Comparison of ENCODE assay signal across 10 mouse cellular contexts in genomic region chr3:63294791-63295190, GRCm38 (mm10). TPM values are rescaled to one million over a fixed set of nuclear protein-coding genes. Genes with fewer than 3 reads are reported as not detected.
DNase-seq lines count a peak whose midpoint lies in the region; ATAC-seq and TF ChIP-seq lines count a peak whose summit lies in the region.
"Had no signal": no experiment of that assay in that cellular context is flagged by ENCODE, and none has a peak within 500 bp of the region (broad histone marks: within the 10 kb centered on the region; RNA-seq: fewer than 3 reads in every experiment).

No protein-coding gene starts in this region.

- DNase-seq in kidney, postnatal 36 days = no peak
- peak; percentile 13 for DNase-seq in embryonic facial prominence, embryonic 11.5 days (ENCODE audit: low spot score)
- DNase-seq in hindbrain, embryonic 14.5 days (ENCODE audit: low spot score) = no peak
- no peak for DNase-seq in thymus, postnatal 14 days
- DNase-seq in frontal cortex, postnatal 25 days (ENCODE audit: low spot score in 2 of 2) = no peak
- no peak for DNase-seq in kidney, adult 2 months
- DNase-seq: layer of hippocampus, adult 9-11 months had no signal

- no peaks in the 10 kb centered on the region for H3K9me3 ChIP-seq in kidney, embryonic 14.5 days (ENCODE audit: control insufficient read depth, low read length)
- H3K9me3 ChIP-seq in embryonic facial prominence, embryonic 11.5 days (replicated peaks; ENCODE audit: control insufficient read depth, low read length) = no peaks in the 10 kb centered on the region
- no peaks in the 10 kb centered on the region for H3K9me3 ChIP-seq in hindbrain, embryonic 14.5 days (ENCODE audit: control insufficient read depth, low read length)
- no peaks in the 10 kb centered on the region for H3K9me3 ChIP-seq in midbrain, embryonic 15.5 days

- H3K9ac ChIP-seq in kidney, embryonic 14.5 days (ENCODE audit: low read depth, low read length) = peak overlapping the region; percentile 80; the same call in 1 of the 2 replicates
- peak overlapping the region; percentile 84; the same call in 1 of the 2 replicates for H3K9ac ChIP-seq in embryonic facial prominence, embryonic 11.5 days (replicated peaks; ENCODE audit: low read length)
- peak overlapping the region; percentile 70 for H3K9ac ChIP-seq in hindbrain, embryonic 14.5 days
- no peak overlapping the region for H3K9ac ChIP-seq in midbrain, embryonic 15.5 days

- no peak for TF ChIP-seq POLR2A in kidney, adult 2 months (IDR thresholded peaks at IDR 0.05; ENCODE audit: low read depth, low read length)

- peak overlapping the region; percentile 84; the same call in 1 of the 2 replicates for H3K27ac ChIP-seq in kidney, embryonic 14.5 days (ENCODE audit: low read depth, low read length)
- no peak overlapping the region for H3K27ac ChIP-seq in embryonic facial prominence, embryonic 11.5 days (replicated peaks; ENCODE audit: low read depth, low read length)
- H3K27ac ChIP-seq in hindbrain, embryonic 14.5 days = no peak overlapping the region
- no peak overlapping the region for H3K27ac ChIP-seq in midbrain, embryonic 15.5 days
- H3K27ac ChIP-seq in kidney, adult 2 months (ENCODE audit: insufficient read depth, low read depth, low read length) = no peak overlapping the region

- H3K4me3 ChIP-seq in kidney, embryonic 14.5 days (ENCODE audit: low read length) = peak overlapping the region; percentile 72
- H3K4me3 ChIP-seq in embryonic facial prominence, embryonic 11.5 days (ENCODE audit: low read depth, low read length) = peak overlapping the region; percentile 77
- peak overlapping the region; percentile 83 for H3K4me3 ChIP-seq in hindbrain, embryonic 14.5 days (replicated peaks; ENCODE audit: low read length)
- H3K4me3 ChIP-seq in midbrain, embryonic 15.5 days = peak overlapping the region; percentile 74
- no peak overlapping the region for H3K4me3 ChIP-seq in kidney, adult 2 months (ENCODE audit: insufficient read depth, low read depth, low read length)

- H3K4me1 ChIP-seq in kidney, embryonic 14.5 days (ENCODE audit: control insufficient read depth, insufficient read depth, low read length) = no peaks in the 10 kb centered on the region
- H3K4me1 ChIP-seq in embryonic facial prominence, embryonic 11.5 days (ENCODE audit: control insufficient read depth, insufficient read depth, low read length) = no peaks in the 10 kb centered on the region
- peaks cover 8% of the 10 kb centered on the region; the same call in 1 of the 2 replicates for H3K4me1 ChIP-seq in hindbrain, embryonic 14.5 days (replicated peaks; ENCODE audit: control insufficient read depth, insufficient read depth, low read length)
- H3K4me1 ChIP-seq in midbrain, embryonic 15.5 days = no peaks in the 10 kb centered on the region
- no peaks in the 10 kb centered on the region for H3K4me1 ChIP-seq in kidney, adult 2 months (ENCODE audit: control insufficient read depth, insufficient read depth, low read length)

- TF ChIP-seq CTCF in kidney, adult 2 months (conservative IDR thresholded peaks at IDR 0.05; ENCODE audit: insufficient read depth, insufficient read length, low read depth, low read length) = no peak

- 43% methylated on average over 4 of the region's 4 CpGs for WGBS in kidney, embryonic 14.5 days
- WGBS in embryonic facial prominence, embryonic 11.5 days = 34% methylated on average over 4 of the region's 4 CpGs
- 38% methylated on average over 4 of the region's 4 CpGs for WGBS in hindbrain, embryonic 14.5 days
- 41% methylated on average over 4 of the region's 4 CpGs for WGBS in midbrain, embryonic 15.5 days
- WGBS in kidney, adult 2 months = 52% methylated on average over 4 of the region's 4 CpGs

- H3K36me3 ChIP-seq in kidney, embryonic 14.5 days (ENCODE audit: control insufficient read depth, insufficient read depth, low read length) = no peaks in the 10 kb centered on the region
- H3K36me3 ChIP-seq in embryonic facial prominence, embryonic 11.5 days (replicated peaks; ENCODE audit: control insufficient read depth, insufficient read depth, low read depth, low read length) = no peaks in the 10 kb centered on the region
- no peaks in the 10 kb centered on the region for H3K36me3 ChIP-seq in hindbrain, embryonic 14.5 days (replicated peaks; ENCODE audit: control insufficient read depth, insufficient read depth)
- no peaks in the 10 kb centered on the region for H3K36me3 ChIP-seq in midbrain, embryonic 15.5 days (replicated peaks)
- H3K36me3 ChIP-seq in kidney, adult 2 months (ENCODE audit: control insufficient read depth, insufficient read depth, low read length) = no peaks in the 10 kb centered on the region
- H3K36me3 ChIP-seq: G1E had no signal

- H3K27me3 ChIP-seq in kidney, embryonic 14.5 days (ENCODE audit: control insufficient read depth, insufficient read depth, low read length) = no peaks in the 10 kb centered on the region
- no peaks in the 10 kb centered on the region for H3K27me3 ChIP-seq in embryonic facial prominence, embryonic 11.5 days (ENCODE audit: control insufficient read depth, insufficient read depth, low read length)
- H3K27me3 ChIP-seq in hindbrain, embryonic 14.5 days (ENCODE audit: control insufficient read depth, insufficient read depth, low read length) = peaks cover 25% of the 10 kb centered on the region
- 0 out of 2 replicates have a peak, but pooled peaks cover 9% of the 10 kb centered on the region for H3K27me3 ChIP-seq in midbrain, embryonic 15.5 days (replicated peaks)
- no peaks in the 10 kb centered on the region for H3K27me3 ChIP-seq in kidney, adult 2 months (replicated peaks; ENCODE audit: control insufficient read depth, insufficient read depth, low read length)

- peak overlapping the region; percentile 92 for H3K4me2 ChIP-seq in kidney, embryonic 14.5 days (replicated peaks; ENCODE audit: low read depth, low read length)
- H3K4me2 ChIP-seq in embryonic facial prominence, embryonic 11.5 days (ENCODE audit: low read depth, low read length) = peak overlapping the region; percentile 91
- H3K4me2 ChIP-seq in hindbrain, embryonic 14.5 days (replicated peaks) = peak overlapping the region; percentile 100
- peak overlapping the region; percentile 99 for H3K4me2 ChIP-seq in midbrain, embryonic 15.5 days

- ATAC-seq in kidney, embryonic 14.5 days (ENCODE audit: low FRiP score, low TSS enrichment) = no peak
- no peak for ATAC-seq in embryonic facial prominence, embryonic 11.5 days (replicated peaks; ENCODE audit: insufficient number of reproducible peaks, low FRiP score, low TSS enrichment, low read depth)
- ATAC-seq in hindbrain, embryonic 14.5 days (ENCODE audit: low FRiP score) = no peak
- no peak for ATAC-seq in midbrain, embryonic 15.5 days (replicated peaks)

RNA-seq across cellular contexts. Expression of gene Mme, which starts 53.5 kb away (rescaled TPM):
- polyA plus RNA-seq in kidney, embryonic 14.5 days (2014; fragmentation: Nextera tagmentation; extraction: Ambion mirVana) = 18.2 and 35.7 TPM in 2 replicates
- polyA plus RNA-seq in embryonic facial prominence, embryonic 11.5 days (2014; fragmentation: Nextera tagmentation; extraction: Ambion mirVana) = 33.2 and 33.3 TPM in 2 replicates
- 4.0 and 4.3 TPM in 2 replicates for polyA plus RNA-seq in hindbrain, embryonic 14.5 days (2014; fragmentation: Nextera tagmentation; extraction: Ambion mirVana)
- 2.0 and 3.2 TPM in 2 replicates for polyA plus RNA-seq in midbrain, embryonic 15.5 days (2015; fragmentation: Nextera tagmentation; extraction: Ambion mirVana)
- 25.7 and 34.4 TPM in 2 replicates for polyA plus RNA-seq in kidney, adult 2 months (2012; rRNA removed)
- polyA plus RNA-seq: G1E had no signal
